In genomic region chr19:23056851-23057707, GRCm38 (mm10) we compare ENCODE assay signal across 8 mouse cellular contexts.
DNase-seq lines count a peak whose midpoint lies in the region; ATAC-seq and TF ChIP-seq lines count a peak whose summit lies in the region.

No protein-coding gene starts in this region.

- H3K9me3 ChIP-seq in ES-E14 (ENCODE audit: control insufficient read depth, insufficient read depth, low read depth, low read length), result no peaks in the 10 kb centered on the region
- H3K9me3 ChIP-seq in liver, embryonic 15.5 days (replicated peaks), result no peaks in the 10 kb centered on the region
- H3K9me3 ChIP-seq in neural tube, embryonic 12.5 days, result no peaks in the 10 kb centered on the region

- H3K4me3 ChIP-seq in ES-E14 (ENCODE audit: insufficient read depth in 1 of 2, low read depth in 1 of 2, low read length in 2 of 2, poor library complexity in 1 of 2, severe bottlenecking in 1 of 2), result peak overlapping the region; percentile 63 to 64
- peak overlapping the region; percentile 33; the same call in 1 of the 2 replicates for H3K4me3 ChIP-seq in liver, embryonic 15.5 days (replicated peaks)
- H3K4me3 ChIP-seq in neural tube, embryonic 12.5 days, result peak overlapping the region; percentile 34

- peaks cover 2 to 9% of the 10 kb centered on the region in 2 experiments; a peak in 3 of 4 replicates for H3K4me1 ChIP-seq in ES-E14 (ENCODE audit: control insufficient read depth in 2 of 2, insufficient read depth in 2 of 2, low read length in 2 of 2, poor library complexity in 1 of 2)
- 0 out of 2 replicates have a peak, but pooled peaks cover 7% of the 10 kb centered on the region for H3K4me1 ChIP-seq in liver, embryonic 15.5 days (replicated peaks)
- peaks cover 13% of the 10 kb centered on the region; the same call in 1 of the 2 replicates for H3K4me1 ChIP-seq in neural tube, embryonic 12.5 days

- peak; percentile 54 for DNase-seq in ES-E14 (ENCODE audit: low read depth, low spot score)
- DNase-seq in cerebellum, adult 9-11 months, result peak; percentile 74
- peak; percentile 53 to 69 for DNase-seq in frontal cortex, postnatal 10 days (ENCODE audit: low spot score in 2 of 2)
- DNase-seq in layer of hippocampus, adult 18-20 months (ENCODE audit: low spot score in 2 of 2), result peak; percentile 74 to 91
- DNase-seq in testis, postnatal 14 days (ENCODE audit: low spot score), result peak; percentile 85

- H3K9ac ChIP-seq in ES-E14 (ENCODE audit: insufficient read depth, low read depth, low read length, poor library complexity, severe bottlenecking), result peak overlapping the region; percentile 73
- H3K9ac ChIP-seq in liver, embryonic 15.5 days, result no peak overlapping the region; the same call in 1 of the 2 replicates
- H3K9ac ChIP-seq in neural tube, embryonic 12.5 days, result peak overlapping the region; percentile 53; the same call in 1 of the 2 replicates

- peak; percentile 81 to 85 for ATAC-seq in hematopoietic stem cell, adult 5-6 weeks (replicated peaks in 1 of 2; ENCODE audit: insufficient read depth in 1 of 2, low FRiP score in 2 of 2, low TSS enrichment in 1 of 2, low read depth in 1 of 2, poor library complexity in 2 of 2, severe bottlenecking in 2 of 2)
- peak; percentile 75 for ATAC-seq in liver, embryonic 15.5 days (ENCODE audit: insufficient read depth)
- peak; percentile 85 for ATAC-seq in neural tube, embryonic 12.5 days (ENCODE audit: low FRiP score, low read depth)

- H3K27ac ChIP-seq in ES-E14 (ENCODE audit: insufficient read depth, low read depth, low read length, poor library complexity, severe bottlenecking), result peak overlapping the region; percentile 97
- H3K27ac ChIP-seq in liver, embryonic 15.5 days (replicated peaks), result no peak overlapping the region
- no peak overlapping the region for H3K27ac ChIP-seq in neural tube, embryonic 12.5 days

- WGBS in liver, embryonic 15.5 days (ENCODE audit: insufficient replicate concordance), result 1% methylated on average over 32 of the region's 32 CpGs
- WGBS in neural tube, embryonic 12.5 days, result under 1% methylated on average over 32 of the region's 32 CpGs

- H3K27me3 ChIP-seq in liver, embryonic 15.5 days, result peaks cover 12% of the 10 kb centered on the region
- no peaks in the 10 kb centered on the region for H3K27me3 ChIP-seq in neural tube, embryonic 12.5 days (replicated peaks)

- H3K36me3 ChIP-seq in ES-E14 (ENCODE audit: control insufficient read depth, insufficient read depth, low read length, poor library complexity, severe bottlenecking), result peaks cover 7% of the 10 kb centered on the region
- no peaks in the 10 kb centered on the region for H3K36me3 ChIP-seq in liver, embryonic 15.5 days (replicated peaks)
- no peaks in the 10 kb centered on the region for H3K36me3 ChIP-seq in neural tube, embryonic 12.5 days

- H3K4me2 ChIP-seq in liver, embryonic 15.5 days, result peak overlapping the region; percentile 62
- H3K4me2 ChIP-seq in neural tube, embryonic 12.5 days (replicated peaks), result peak overlapping the region; percentile 73

- in situ Hi-C loops in ES-E14 (cut with MboI; ENCODE audit: low sequenced_read_pairs in 2 of 2, unreplicated experiment in 2 of 2), result no loop called here

TF ChIP-seq in ES-E14, 5 proteins besides CTCF, POLR2A, EP300 and RAD21:
- TF ChIP-seq MAFK (IDR thresholded peaks at IDR 0.05; ENCODE audit: insufficient read depth, low read depth, low read length), result no peak
- no peak; the same call in 1 of the 2 replicates for TF ChIP-seq CHD2 (IDR thresholded peaks at IDR 0.05; ENCODE audit: low read depth, low read length)
- no peak for TF ChIP-seq ZNF384 (IDR thresholded peaks at IDR 0.05; ENCODE audit: low read depth, low read length)
- no peak for TF ChIP-seq ZC3H11A (IDR thresholded peaks at IDR 0.05; ENCODE audit: borderline replicate concordance, low read depth, low read length)
- no peak for TF ChIP-seq HCFC1 (IDR thresholded peaks at IDR 0.05; ENCODE audit: borderline replicate concordance, insufficient read depth, low read length)
